Mouse (Mus musculus) liver, embryonic 11.5 days (tissue): ENCODE measurements around the gene Gpc2. TPM values are rescaled to one million over a fixed set of nuclear protein-coding genes. Genes with fewer than 3 reads are reported as not detected.

Source experiments
- ATAC-seq: fragments of 200-750 bp; cut with Nextera tagmentation; replicated peaks from 2 replicates; pipeline ENCODE4 v1.8.0; 2017; ENCODE audit warnings: moderate number of reproducible peaks, mild to moderate bottlenecking, moderate TSS enrichment, moderate library complexity; ENCODE audit not compliant: low FRiP score
- DNase-seq: peaks from one replicate; pipeline ENCODE4 v3.0.0-alpha.2; 2017; ENCODE audit warnings: low spot score
- H3K27ac ChIP-seq: fragments of 300-500 bp; sonication (generic); 2 replicates; pipeline ENCODE4 v1.5.1; 2014; ENCODE audit warnings: mild to moderate bottlenecking, low read depth, low read length, control low read depth
- H3K27me3 ChIP-seq: fragments of 300-500 bp; sonication (generic); replicated peaks from 2 replicates; pipeline ENCODE4 v1.6.1; 2014; ENCODE audit warnings: low read length, mixed read lengths; ENCODE audit not compliant: control insufficient read depth, insufficient read depth
- H3K36me3 ChIP-seq: fragments of 300-500 bp; sonication (generic); 2 replicates; pipeline ENCODE4 v1.6.1; 2014; ENCODE audit warnings: mild to moderate bottlenecking, low read length, moderate library complexity, mixed read lengths; ENCODE audit not compliant: control insufficient read depth, insufficient read depth
- H3K4me1 ChIP-seq: fragments of 300-500 bp; sonication (generic); replicated peaks from 2 replicates; pipeline ENCODE4 v1.6.1; 2014; ENCODE audit warnings: low read length, mixed read lengths; ENCODE audit not compliant: control insufficient read depth, insufficient read depth
- H3K4me2 ChIP-seq: fragments of 300-500 bp; sonication (generic); 2 replicates; pipeline ENCODE4 v1.6.1; 2014; ENCODE audit warnings: mild to moderate bottlenecking, control low read depth, moderate library complexity
- H3K4me3 ChIP-seq: fragments of 300-500 bp; sonication (generic); 2 replicates; pipeline ENCODE4 v1.5.1; 2014; ENCODE audit warnings: low read depth, low read length, control low read depth
- H3K9ac ChIP-seq: fragments of 300-500 bp; sonication (generic); 2 replicates; pipeline ENCODE4 v1.6.1; 2014; ENCODE audit warnings: low read depth, low read length, control low read depth
- H3K9me3 ChIP-seq: fragments of 300-500 bp; sonication (generic); 2 replicates; pipeline ENCODE4 v1.6.1; 2016; ENCODE audit warnings: low read length, inconsistent platforms, mixed read lengths; ENCODE audit not compliant: control insufficient read depth
- WGBS: fragments of 180-500 bp; shearing (Covaris S2); extraction: QIAGEN DNeasy Blood & Tissue Kit; methylation state at CpG from one replicate; pipeline ENCODE4 v1.1.7; 2014; 5-methylcytosine and 5-hydroxymethylcytosine counted together
- polyA plus RNA-seq: library from polyadenylated mRNA; unstranded; fragments of >200 nt; fragmentation: Nextera tagmentation; extraction: Ambion mirVana; gene quantifications from 2 replicates; pipeline ENCODE4 v1.2.1, GENCODE M21; 2014

Gene Gpc2
- polyA plus RNA-seq, 1 experiment from 2014 or later, result 2.7 TPM

GRCm38 (mm10) chr5:138251144-138251543, 28.7 kb downstream of the Gpc2 start:
- no peak overlapping the region for H3K4me2 ChIP-seq
- no peak overlapping the region for H3K4me3 ChIP-seq
- H3K36me3 ChIP-seq, result no peaks in the 10 kb centered on the region
- H3K4me1 ChIP-seq, result peaks cover 6% of the 10 kb centered on the region
- H3K9me3 ChIP-seq, result no peaks in the 10 kb centered on the region
- H3K27me3 ChIP-seq, result no peaks in the 10 kb centered on the region
- no peak overlapping the region for H3K9ac ChIP-seq
- no peak overlapping the region for H3K27ac ChIP-seq
- 85% methylated on average over 12 of the region's 12 CpGs for WGBS
- DNase-seq, result no peak
- ATAC-seq, result no peak

- Histone ChIP-seq H3K36me3 (no peaks in the 10 kb centered on the region), H3K9me3 (no peaks in the 10 kb centered on the region), H3K4me2 (no peak overlapping the region), H3K4me3 (no peak overlapping the region), H3K4me1 (no peaks in the 10 kb centered on the region), H3K27me3 (no peaks in the 10 kb centered on the region), H3K9ac (no peak overlapping the region), H3K27ac (no peak overlapping the region)
- DNase-seq (no peak), ATAC-seq (no peak)
- 25% methylated on average over 2 of the region's 2 CpGs for WGBS
Observed at GRCm38 (mm10) chr5:138241511-138241910, 38.3 kb downstream of the Gpc2 start.

- Histone ChIP-seq H3K36me3 (no peaks in the 10 kb centered on the region), H3K4me2 (no peak overlapping the region), H3K27ac (no peak overlapping the region), H3K9ac (no peak overlapping the region), H3K27me3 (no peaks in the 10 kb centered on the region), H3K4me1 (no peaks in the 10 kb centered on the region), H3K4me3 (no peak overlapping the region), H3K9me3 (no peaks in the 10 kb centered on the region)
- DNase-seq (no peak), ATAC-seq (no peak)
Observed at GRCm38 (mm10) chr5:138234224-138234623, 45.6 kb downstream of the Gpc2 start.

DNA sequence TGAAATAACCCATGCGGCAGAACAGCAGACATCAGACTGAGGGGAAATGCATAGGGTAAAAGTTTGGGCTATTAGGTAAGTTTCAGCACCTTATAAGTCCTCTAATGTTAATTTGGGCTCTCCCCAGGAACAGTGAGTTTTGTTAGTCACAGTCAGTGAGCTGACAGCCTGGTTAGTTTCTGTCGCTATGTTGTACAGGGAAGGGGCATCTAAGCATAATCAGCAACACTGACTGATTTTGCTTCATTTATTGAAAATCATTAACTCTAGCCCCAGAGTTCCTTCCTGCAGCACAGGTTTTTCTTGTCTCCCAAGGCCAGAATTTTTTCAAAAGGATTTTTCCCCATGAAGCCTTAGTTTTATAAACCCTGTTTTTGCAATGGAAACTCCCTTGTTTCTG, 46.0 kb downstream of the Gpc2 start:
- Histone ChIP-seq H3K27me3 (no peaks in the 10 kb centered on the region), H3K9ac (no peak overlapping the region), H3K4me3 (no peak overlapping the region), H3K9me3 (no peaks in the 10 kb centered on the region), H3K27ac (no peak overlapping the region), H3K4me2 (no peak overlapping the region), H3K4me1 (no peaks in the 10 kb centered on the region), H3K36me3 (no peaks in the 10 kb centered on the region)
- DNase-seq, result no peak
- ATAC-seq, result no peak
- WGBS, result 88% methylated on average over 2 of the region's 2 CpGs

GRCm38 (mm10) chr5:138229511-138229910, 50.3 kb downstream of the Gpc2 start:
- ATAC-seq (no peak), DNase-seq (no peak)
- Histone ChIP-seq H3K9ac (no peak overlapping the region), H3K27me3 (no peaks in the 10 kb centered on the region), H3K27ac (no peak overlapping the region), H3K36me3 (no peaks in the 10 kb centered on the region), H3K9me3 (no peaks in the 10 kb centered on the region), H3K4me3 (no peak overlapping the region), H3K4me1 (no peaks in the 10 kb centered on the region), H3K4me2 (no peak overlapping the region)
- WGBS, result 89% methylated on average over 3 of the region's 3 CpGs

GRCm38 (mm10) chr5:138228026-138228425, 51.8 kb downstream of the Gpc2 start:
- Histone ChIP-seq H3K27me3 (no peaks in the 10 kb centered on the region), H3K9me3 (no peaks in the 10 kb centered on the region), H3K4me3 (no peak overlapping the region), H3K4me2 (no peak overlapping the region), H3K27ac (no peak overlapping the region), H3K4me1 (no peaks in the 10 kb centered on the region), H3K36me3 (no peaks in the 10 kb centered on the region), H3K9ac (no peak overlapping the region)
- DNase-seq (no peak), ATAC-seq (no peak)
- 32% methylated on average over 3 of the region's 3 CpGs for WGBS

DNA sequence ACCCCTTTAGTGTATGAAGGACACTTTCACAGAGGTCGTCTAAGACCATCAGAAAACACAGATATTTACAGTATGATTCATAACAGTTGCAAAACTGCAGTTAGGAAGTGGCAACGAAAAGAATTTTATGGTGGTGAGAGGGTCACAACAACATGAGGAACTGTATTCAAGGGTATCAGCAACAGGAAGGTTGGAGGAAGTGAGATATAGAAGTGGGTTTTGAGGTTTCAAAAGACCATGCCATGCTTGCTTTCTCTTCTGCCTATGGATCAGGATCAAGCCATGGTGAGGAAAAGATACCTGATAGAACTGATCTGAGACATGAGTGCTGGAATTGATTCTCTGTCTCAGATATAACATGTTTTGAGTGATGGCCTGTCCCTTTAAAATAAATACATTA, 52.4 kb downstream of the Gpc2 start:
- no peak overlapping the region for H3K4me3 ChIP-seq
- no peaks in the 10 kb centered on the region for H3K4me1 ChIP-seq
- DNase-seq, result no peak
- no peaks in the 10 kb centered on the region for H3K27me3 ChIP-seq
- 31% methylated on average over 2 of the region's 2 CpGs for WGBS
- H3K27ac ChIP-seq, result no peak overlapping the region
- H3K4me2 ChIP-seq, result no peak overlapping the region
- no peak overlapping the region for H3K9ac ChIP-seq
- no peaks in the 10 kb centered on the region for H3K9me3 ChIP-seq
- no peak; the same call in 1 of the 2 replicates for ATAC-seq
- no peaks in the 10 kb centered on the region for H3K36me3 ChIP-seq

GRCm38 (mm10) chr5:138226491-138226890, 53.3 kb downstream of the Gpc2 start:
- no peak overlapping the region for H3K4me2 ChIP-seq
- no peaks in the 10 kb centered on the region for H3K36me3 ChIP-seq
- H3K27ac ChIP-seq, result no peak overlapping the region
- DNase-seq (no peak), ATAC-seq (no peak)
- no peak overlapping the region for H3K9ac ChIP-seq
- H3K4me3 ChIP-seq, result no peak overlapping the region
- no peaks in the 10 kb centered on the region for H3K9me3 ChIP-seq
- no peaks in the 10 kb centered on the region for H3K4me1 ChIP-seq
- no peaks in the 10 kb centered on the region for H3K27me3 ChIP-seq
- WGBS, result 59% methylated on average over 4 of the region's 4 CpGs

GRCm38 (mm10) chr5:138225700-138226099, 54.1 kb downstream of the Gpc2 start, which contains the start of gene Nxpe5:
Gene Nxpe5 (plus strand): TSS chr5:138225898.
- Histone ChIP-seq H3K27ac (no peak within 1 kb of the TSS), H3K27me3 (no peaks in the 10 kb centered on the region), H3K9me3 (no peaks in the 10 kb centered on the region), H3K4me2 (no peak within 1 kb of the TSS), H3K9ac (no peak within 1 kb of the TSS), H3K4me1 (no peaks in the 10 kb centered on the region), H3K4me3 (no peak within 1 kb of the TSS), H3K36me3 (no peaks in the 10 kb centered on the region)
- 58% methylated on average over 2 of the region's 2 CpGs for WGBS
- ATAC-seq (no peak), DNase-seq (no peak)
